Mouse (Mus musculus) v-Abl transformed pro-B cells (cell line): ENCODE data around the gene Tmem86b.

Source experiments
- in situ Hi-C, 2 experiments: fragments of 400-800 bp; cut with MboI; formaldehyde crosslinking; loops; one replicate each; pipeline ENCODE4 v1.15.1; 2025; ENCODE audit not compliant: unreplicated experiment in 2 of 2

Gene Tmem86b

DNA sequence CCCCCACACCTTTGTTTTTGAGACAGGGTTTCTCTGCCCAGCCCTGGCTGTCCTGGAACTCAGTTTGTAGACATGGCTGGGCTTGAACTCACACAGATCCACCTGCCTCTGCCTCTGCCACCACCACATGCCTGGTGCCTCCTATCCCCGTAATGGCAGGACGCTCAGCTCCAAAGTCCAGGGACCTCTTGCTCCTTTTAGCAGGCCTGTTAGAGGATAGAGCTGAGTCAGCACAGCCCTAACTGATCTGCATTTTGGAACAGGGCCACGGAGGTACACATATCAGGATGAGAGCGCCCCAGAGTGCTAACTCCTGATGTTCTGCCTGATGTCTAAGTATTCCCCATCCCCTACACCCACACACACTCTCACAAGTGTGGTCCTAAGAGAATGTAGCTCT lies at the start of gene Tmem86b:
Tmem86b (minus strand) TSS at position 392 of the 400 bp plus-strand sequence.
- in situ Hi-C loops, result loop anchor here (25.0 kb wide), 2 partner anchors 494 to 1344 kb away; partner anchors contain the start of genes Leng8 (in 1 of the 2), Myadm (in 1 of the 2) and Prkcg (in 1 of the 2)

- in situ Hi-C loops, result no loop called here
Measured at GRCm38 (mm10) chr7:4675200-4675599, 44.0 kb upstream of the Tmem86b start.

- in situ Hi-C loops, result loop anchor here (25.0 kb wide), 2 partner anchors 388 to 987 kb away; partner anchors contain the start of genes Mboat7 (in 2 of the 2), Tmc4 (in 2 of the 2), Tsen34 (in 2 of the 2) and U2af2 (in 1 of the 2)
Measured at GRCm38 (mm10) chr7:4674114-4674731, 43.0 kb upstream of the Tmem86b start.

DNA sequence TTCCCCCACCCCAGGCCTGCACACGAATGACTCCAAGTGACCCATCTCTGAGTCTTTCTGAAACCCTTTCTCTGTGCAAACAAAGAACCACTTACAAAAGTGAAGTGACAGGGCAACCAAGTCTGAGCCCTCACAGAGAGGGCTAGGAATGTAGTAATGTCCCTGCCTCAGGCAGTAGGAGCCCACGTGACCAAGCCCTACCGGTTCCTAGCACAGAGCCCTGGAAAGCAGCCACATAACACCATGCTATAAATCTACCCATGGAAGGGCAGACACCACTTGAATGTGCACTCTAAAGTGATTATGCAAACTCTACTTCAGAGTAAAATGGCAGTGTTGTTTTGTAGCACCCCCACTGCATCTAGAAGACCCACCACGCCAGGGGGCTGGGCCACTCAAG lies 40.7 kb upstream of the Tmem86b start:
- in situ Hi-C loops, result loop anchor here (25.0 kb wide), 2 partner anchors 390 to 985 kb away; partner anchors contain the start of genes Mboat7 (in 2 of the 2), Tmc4 (in 2 of the 2), Tsen34 (in 2 of the 2) and U2af2 (in 1 of the 2)

DNA sequence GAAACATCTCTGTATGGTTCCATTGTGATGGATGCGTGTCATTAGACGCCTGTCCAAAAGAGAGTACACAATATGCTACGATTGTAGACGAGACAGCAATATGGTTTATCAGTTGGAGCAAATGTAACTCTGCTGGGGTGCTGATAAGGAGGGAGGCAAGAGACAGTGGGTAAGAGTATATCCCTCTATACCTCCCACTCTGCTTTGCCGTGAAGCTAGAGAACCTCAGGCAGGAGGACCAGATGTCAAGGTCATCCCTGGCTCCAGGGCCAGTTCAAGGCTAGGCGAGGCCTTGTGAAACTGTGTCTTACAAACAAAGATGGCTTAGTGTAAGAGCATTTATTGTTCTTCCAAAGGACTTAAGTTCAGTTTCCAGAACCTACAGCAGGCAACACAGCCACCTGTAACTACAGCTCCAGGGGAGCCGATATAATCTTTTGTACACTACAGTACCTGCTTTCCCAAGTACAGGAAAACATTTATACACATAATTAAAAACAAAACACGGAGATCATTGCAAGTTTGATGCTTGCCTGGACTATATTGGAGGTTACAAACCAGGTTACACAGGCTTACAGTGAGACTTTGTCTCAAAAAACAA lies 39.5 kb upstream of the Tmem86b start:
- in situ Hi-C loops, result loop anchor here (25.0 kb wide), 2 partner anchors 392 to 983 kb away; partner anchors contain the start of genes Mboat7 (in 2 of the 2), Tmc4 (in 2 of the 2), Tsen34 (in 2 of the 2) and U2af2 (in 1 of the 2)

- in situ Hi-C loops, result loop anchor here (25.0 kb wide), 2 partner anchors 393 to 982 kb away; partner anchors contain the start of genes Mboat7 (in 2 of the 2), Tmc4 (in 2 of the 2), Tsen34 (in 2 of the 2) and U2af2 (in 1 of the 2)
Measured at GRCm38 (mm10) chr7:4669156-4669555, 37.9 kb upstream of the Tmem86b start.

DNA sequence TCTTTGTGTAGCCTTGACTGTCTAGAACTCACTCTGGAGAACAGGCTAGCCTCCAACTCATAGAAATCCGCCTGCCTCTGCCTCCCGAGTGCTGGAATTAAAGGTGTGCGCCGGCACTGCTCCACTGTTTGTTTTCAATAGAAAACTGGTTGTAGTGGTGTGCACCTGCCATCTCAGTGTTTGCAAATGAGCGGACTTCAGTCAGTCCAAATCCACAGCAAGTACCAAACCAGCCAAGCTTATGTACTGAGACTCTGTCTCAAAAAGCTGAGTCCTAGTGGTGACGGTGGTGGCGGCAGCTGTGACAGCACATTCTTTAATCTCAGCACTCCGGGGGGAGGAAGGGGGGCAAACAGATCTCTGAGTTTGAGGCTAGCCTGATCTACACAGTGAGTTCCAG lies 37.3 kb upstream of the Tmem86b start:
- in situ Hi-C loops, result loop anchor here (25.0 kb wide), 2 partner anchors 394 to 981 kb away; partner anchors contain the start of genes Mboat7 (in 2 of the 2), Tmc4 (in 2 of the 2), Tsen34 (in 2 of the 2) and U2af2 (in 1 of the 2)

- in situ Hi-C loops, result loop anchor here (25.0 kb wide), 2 partner anchors 395 to 980 kb away; partner anchors contain the start of genes Mboat7 (in 2 of the 2), Tmc4 (in 2 of the 2), Tsen34 (in 2 of the 2) and U2af2 (in 1 of the 2)
Measured at GRCm38 (mm10) chr7:4666871-4667270, 35.6 kb upstream of the Tmem86b start.

GRCm38 (mm10) chr7:4663742-4664141 lies 32.5 kb upstream of the Tmem86b start:
- in situ Hi-C loops, result loop anchor here (25.0 kb wide), 2 partner anchors 399 to 976 kb away; partner anchors contain the start of genes Mboat7 (in 2 of the 2), Tmc4 (in 2 of the 2), Tsen34 (in 2 of the 2) and U2af2 (in 1 of the 2)

DNA sequence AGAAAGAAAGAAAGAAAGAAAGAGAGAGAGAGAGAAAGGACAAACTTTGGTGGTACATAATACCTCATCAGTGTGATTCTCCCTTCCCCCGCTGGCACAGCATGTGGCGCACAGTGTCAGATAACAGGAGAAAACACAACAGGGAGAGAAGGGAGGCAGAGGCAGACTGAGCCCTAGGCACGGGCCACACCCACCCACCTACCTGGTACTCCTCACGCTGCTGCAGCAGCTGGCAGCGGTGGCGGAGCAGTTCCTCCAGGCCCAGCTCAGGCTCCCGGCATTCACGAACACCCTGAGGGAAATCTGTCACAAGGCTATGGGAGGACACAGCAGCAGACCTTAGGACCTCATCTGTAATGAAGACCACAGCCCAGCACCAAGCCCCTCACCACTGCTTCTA lies 32.0 kb upstream of the Tmem86b start:
- in situ Hi-C loops, result loop anchor here (25.0 kb wide), 2 partner anchors 399 to 976 kb away; partner anchors contain the start of genes Mboat7 (in 2 of the 2), Tmc4 (in 2 of the 2), Tsen34 (in 2 of the 2) and U2af2 (in 1 of the 2)

DNA sequence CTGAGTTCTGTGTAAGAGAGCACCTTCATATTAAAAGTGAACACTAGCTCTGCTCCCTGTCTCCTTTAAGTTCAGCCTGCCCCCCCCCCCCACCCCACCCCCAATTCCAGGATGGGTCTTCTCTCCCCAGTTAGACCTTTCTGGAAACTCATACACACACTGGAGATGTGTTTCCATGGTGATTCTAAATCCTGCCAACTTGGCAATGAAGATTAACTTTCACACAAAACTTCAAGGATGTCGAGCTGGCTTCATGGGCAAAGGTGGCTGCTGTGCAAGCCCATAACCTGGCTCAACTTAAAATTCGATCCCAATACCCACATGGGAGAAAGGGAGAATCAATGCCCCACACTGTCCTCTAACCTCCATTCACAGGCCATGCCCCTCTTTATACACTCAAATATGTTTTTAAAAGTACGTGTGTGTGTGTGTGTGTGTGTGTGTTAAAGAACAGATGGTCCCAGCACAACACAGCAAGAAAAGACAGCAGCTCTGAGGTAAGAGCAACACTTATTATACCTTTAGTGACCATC lies 28.8 kb upstream of the Tmem86b start:
- in situ Hi-C loops, result loop anchor here (25.0 kb wide), 2 partner anchors 402 to 973 kb away; partner anchors contain the start of genes Mboat7 (in 2 of the 2), Tmc4 (in 2 of the 2), Tsen34 (in 2 of the 2) and U2af2 (in 1 of the 2)

DNA sequence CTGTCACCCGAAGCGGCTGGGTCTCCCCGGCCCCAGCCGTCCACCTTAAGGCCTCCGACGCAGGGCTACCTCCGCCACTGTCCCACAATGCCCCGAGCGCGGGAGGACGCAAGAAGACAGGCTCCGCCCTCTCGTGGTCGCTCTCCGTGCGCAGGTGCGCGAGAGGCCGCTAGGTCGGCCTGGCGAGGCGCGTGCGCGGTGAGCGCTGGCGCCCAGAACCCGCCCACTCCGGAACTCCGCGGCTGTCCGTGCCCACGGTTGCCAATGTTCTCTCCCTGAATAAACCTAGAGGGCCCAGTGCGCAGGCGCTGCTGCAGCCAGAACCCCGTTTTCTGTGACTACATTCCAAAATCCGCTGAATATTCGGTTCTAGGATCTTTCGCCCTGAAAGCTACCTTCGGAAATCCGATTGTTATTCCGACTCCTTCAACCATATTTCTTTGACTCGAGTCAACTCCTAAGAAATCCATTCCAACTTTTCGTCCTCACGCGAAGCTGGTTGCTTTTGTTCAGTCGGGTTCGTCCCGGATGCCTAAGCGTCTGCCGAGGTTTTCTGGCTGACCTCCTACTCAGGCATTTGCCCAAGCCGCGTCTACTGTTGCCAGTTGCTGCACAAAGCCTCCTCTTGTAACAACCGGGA lies 27.8 kb upstream of the Tmem86b start, which contains the start of gene Ppp6r1:
Ppp6r1 (minus strand) TSS at position 108 of the 640 bp plus-strand sequence.
- in situ Hi-C loops, result loop anchor here (25.0 kb wide), 2 partner anchors 403 to 972 kb away; partner anchors contain the start of genes Mboat7 (in 2 of the 2), Tmc4 (in 2 of the 2), Tsen34 (in 2 of the 2) and U2af2 (in 1 of the 2)

- in situ Hi-C loops, result loop anchor here (25.0 kb wide), 2 partner anchors 404 to 971 kb away; partner anchors contain the start of genes Mboat7 (in 2 of the 2), Tmc4 (in 2 of the 2), Tsen34 (in 2 of the 2) and U2af2 (in 1 of the 2)
Measured at GRCm38 (mm10) chr7:4658128-4658907, 27.1 kb upstream of the Tmem86b start.

DNA sequence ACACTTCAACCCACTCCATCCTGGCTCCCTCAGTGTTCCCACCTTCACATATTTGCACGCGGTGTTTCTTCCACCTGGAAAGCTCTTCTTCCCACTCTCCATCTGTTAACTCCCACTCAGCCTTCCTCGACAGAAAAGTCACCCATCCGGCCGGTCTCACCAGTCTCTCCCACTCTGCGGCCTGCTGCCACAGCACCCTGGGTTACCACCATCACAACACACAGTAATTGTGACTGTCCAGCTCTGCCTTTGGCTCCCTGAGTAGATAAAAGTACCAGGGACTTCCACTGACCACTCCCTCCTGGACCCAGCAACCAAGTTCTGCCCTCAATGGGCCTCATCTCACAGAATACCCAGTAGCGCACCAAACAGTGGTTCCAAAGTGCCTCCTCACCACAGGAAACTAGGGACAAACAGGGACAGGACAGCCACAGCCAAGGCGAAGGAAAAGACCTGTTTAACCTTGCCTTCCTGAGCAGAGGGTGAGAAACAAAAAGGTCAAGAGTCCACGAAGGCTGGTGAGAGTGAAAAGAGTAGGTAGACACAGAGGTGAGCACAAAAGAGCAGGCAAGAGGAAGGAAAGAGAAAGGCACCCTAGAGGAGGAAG lies 26.4 kb upstream of the Tmem86b start:
- in situ Hi-C loops, result loop anchor here (25.0 kb wide), 2 partner anchors 405 to 970 kb away; partner anchors contain the start of genes Mboat7 (in 2 of the 2), Tmc4 (in 2 of the 2), Tsen34 (in 2 of the 2) and U2af2 (in 1 of the 2)

- in situ Hi-C loops, result loop anchor here (25.0 kb wide), 2 partner anchors 405 to 970 kb away; partner anchors contain the start of genes Mboat7 (in 2 of the 2), Tmc4 (in 2 of the 2), Tsen34 (in 2 of the 2) and U2af2 (in 1 of the 2)
Measured at GRCm38 (mm10) chr7:4656818-4657217, 25.6 kb upstream of the Tmem86b start.

- in situ Hi-C loops, result loop anchor here (25.0 kb wide), 2 partner anchors 406 to 969 kb away; partner anchors contain the start of genes Mboat7 (in 2 of the 2), Tmc4 (in 2 of the 2), Tsen34 (in 2 of the 2) and U2af2 (in 1 of the 2)
Measured at GRCm38 (mm10) chr7:4655916-4656315, 24.7 kb upstream of the Tmem86b start.

DNA sequence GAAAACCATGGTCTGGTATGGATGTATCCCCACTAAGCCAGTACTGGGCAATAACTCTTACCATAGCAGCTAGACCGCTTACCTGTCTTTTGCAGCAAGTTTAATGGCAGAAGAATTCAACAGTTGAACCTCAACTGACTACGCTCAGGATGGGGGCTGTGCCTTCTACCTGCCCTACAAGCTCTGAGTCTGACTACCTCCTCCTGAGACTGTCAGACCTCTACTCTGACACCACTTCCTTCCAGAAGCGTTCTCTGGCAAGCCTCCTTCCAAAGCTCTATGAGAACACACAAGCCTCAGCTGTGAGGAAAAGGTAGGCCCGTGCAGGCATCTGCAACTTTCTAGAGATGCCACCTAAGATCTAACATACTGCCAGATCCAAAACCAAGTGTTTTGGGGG lies 24.2 kb upstream of the Tmem86b start:
- in situ Hi-C loops, result loop anchor here (25.0 kb wide), 2 partner anchors 407 to 968 kb away; partner anchors contain the start of genes Mboat7 (in 2 of the 2), Tmc4 (in 2 of the 2), Tsen34 (in 2 of the 2) and U2af2 (in 1 of the 2)
